Mouse (Mus musculus) cerebellum, adult 11-12 months (tissue): ENCODE measurements around the gene Il17ra.

Source experiments
- DNase-seq: peaks from one replicate; pipeline ENCODE4 v3.0.0; 2022

The Il17ra gene

DNA sequence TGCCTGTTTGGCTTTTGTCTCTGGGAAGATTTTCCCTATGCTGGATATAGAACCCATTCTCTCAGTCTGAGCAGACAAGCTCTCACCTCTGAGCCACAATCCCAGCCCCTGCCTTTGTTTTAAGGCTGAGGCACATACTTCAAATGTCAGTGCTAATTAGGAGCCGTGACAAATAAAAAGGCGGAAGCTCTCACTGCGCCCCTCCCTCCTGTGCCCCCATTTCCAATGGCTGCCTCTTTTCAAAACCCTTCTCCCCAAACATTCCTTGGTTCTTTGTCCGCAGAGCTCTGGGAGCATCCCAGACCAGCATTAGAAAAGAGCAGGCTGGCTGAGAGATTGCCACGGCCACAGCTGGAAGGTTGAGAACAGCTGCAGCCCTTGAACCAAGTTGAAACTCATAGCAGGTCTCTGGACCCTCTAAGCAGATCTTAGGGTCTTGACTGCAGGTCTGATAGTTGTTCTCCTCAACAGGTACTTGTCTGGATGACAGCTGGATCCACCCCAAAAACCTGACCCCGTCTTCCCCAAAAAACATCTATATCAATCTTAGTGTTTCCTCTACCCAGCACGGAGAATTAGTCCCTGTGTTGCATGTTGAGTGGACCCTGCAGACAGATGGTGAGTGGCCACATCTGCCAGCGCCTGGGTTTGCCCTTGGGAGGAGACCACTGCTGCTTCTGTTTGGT, 9.6 kb downstream of the Il17ra start:
- no peak for DNase-seq

GRCm38 (mm10) chr6:120473427-120473826, 10.4 kb downstream of the Il17ra start:
- DNase-seq = no peak

DNA sequence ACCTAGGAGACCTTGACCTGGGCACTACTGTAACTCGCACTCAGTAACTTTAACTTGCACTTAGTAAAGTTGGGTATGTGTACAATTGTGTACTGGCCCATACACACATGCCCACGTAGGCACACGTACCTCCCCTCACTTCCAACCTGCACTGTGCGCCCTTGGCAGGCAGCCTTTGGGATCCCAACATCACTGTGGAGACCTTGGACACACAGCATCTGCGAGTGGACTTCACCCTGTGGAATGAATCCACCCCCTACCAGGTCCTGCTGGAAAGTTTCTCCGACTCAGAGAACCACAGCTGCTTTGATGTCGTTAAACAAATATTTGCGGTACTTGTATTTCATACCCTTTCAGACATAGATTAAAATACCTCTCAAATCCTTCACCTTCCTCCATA, 12.2 kb downstream of the Il17ra start:
- DNase-seq = no peak

DNA sequence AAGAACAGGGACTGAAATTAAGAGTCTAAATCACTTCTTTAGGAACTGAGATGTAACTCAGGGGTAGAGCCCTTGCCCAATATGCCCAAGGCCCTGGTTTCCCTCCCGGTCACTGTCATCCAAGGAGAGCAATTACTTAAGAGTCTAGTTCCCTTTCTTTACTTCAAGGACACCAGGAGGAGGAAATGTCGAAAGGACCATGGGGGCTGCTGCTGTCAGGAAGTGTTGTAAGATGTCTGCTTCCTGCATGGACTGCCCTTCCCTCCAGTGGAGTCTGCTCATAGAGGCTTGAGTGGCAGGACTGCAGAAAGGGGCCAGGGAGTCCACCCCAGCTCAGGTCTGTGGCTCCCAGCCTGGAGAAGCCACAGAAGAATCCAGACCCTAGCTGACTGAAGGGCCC, 16.3 kb downstream of the Il17ra start:
- DNase-seq = no peak

GRCm38 (mm10) chr6:120480361-120480760, 17.3 kb downstream of the Il17ra start:
- DNase-seq = no peak

- DNase-seq = no peak
These were observed 18.5 kb downstream of the Il17ra start for GRCm38 (mm10) chr6:120481538-120481937.

GRCm38 (mm10) chr6:120482021-120482420, 19.0 kb downstream of the Il17ra start:
- DNase-seq = no peak

GRCm38 (mm10) chr6:120482756-120483155, 19.7 kb downstream of the Il17ra start:
- DNase-seq = no peak

DNA sequence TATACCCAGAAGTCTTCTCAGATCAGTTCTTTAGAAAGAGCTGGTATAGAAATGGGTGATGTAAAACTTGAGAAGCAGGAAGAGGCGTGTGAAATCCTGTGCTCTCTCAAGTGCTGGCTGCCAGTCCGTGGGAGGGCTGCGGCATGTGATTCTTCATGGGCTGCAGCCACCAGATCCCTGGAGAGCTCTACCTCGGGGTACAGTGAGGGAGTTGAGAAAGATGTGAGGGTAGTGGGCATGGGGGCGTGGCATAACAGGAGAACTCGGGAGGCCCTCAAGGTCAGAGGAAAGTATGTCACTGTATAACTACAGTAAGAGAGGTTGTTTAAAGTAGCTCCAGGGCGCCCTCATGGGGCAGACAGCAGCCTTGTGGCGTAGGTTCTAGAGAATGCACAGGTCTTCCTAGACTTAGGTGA, 20.2 kb downstream of the Il17ra start:
- DNase-seq = no peak

DNA sequence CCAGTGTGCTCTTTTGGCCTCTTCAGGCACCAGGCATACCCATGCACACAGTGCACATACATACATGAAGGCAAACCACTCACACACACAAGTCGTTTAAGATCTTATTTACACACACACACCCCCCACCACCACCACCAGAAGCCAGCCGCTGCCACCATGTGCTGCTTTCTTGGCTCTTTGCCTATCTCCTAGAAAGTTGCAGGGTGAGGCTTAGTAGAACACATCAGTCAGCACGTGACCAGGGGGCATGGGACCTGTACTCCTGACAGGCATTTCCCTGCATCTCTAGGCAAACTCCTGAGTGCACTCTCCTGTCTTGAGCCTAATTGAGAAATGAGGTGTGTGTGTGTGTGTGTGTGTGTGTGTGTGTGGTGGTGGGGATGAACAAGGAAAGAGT, 22.0 kb downstream of the Il17ra start:
- DNase-seq = no peak

- DNase-seq = no peak
These were observed 23.0 kb downstream of the Il17ra start for GRCm38 (mm10) chr6:120486051-120486510.

- DNase-seq = no peak
These were observed 25.6 kb downstream of the Il17ra start for GRCm38 (mm10) chr6:120488647-120489046.

GRCm38 (mm10) chr6:120489461-120489860, 26.4 kb downstream of the Il17ra start:
- DNase-seq = no peak

DNA sequence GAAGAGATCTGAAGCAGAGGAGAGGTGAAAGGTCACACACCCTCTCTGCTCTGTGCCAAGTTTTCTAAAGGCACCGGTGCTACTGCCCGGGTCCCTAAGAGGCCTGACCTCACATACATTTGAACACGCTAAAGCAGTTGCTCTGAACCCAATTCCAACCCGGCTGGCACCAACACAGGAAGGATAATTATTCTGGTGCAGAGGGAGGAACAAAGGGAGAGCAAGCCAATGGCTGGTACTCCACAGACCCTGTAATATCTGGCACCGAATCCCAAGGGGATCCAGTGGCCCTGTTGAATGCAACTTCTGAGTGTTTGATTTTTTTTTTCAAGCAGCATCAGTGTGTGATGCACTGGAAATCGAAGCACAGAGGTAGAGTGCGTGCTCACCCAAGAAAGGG, 28.0 kb downstream of the Il17ra start:
- no peak for DNase-seq

DNA sequence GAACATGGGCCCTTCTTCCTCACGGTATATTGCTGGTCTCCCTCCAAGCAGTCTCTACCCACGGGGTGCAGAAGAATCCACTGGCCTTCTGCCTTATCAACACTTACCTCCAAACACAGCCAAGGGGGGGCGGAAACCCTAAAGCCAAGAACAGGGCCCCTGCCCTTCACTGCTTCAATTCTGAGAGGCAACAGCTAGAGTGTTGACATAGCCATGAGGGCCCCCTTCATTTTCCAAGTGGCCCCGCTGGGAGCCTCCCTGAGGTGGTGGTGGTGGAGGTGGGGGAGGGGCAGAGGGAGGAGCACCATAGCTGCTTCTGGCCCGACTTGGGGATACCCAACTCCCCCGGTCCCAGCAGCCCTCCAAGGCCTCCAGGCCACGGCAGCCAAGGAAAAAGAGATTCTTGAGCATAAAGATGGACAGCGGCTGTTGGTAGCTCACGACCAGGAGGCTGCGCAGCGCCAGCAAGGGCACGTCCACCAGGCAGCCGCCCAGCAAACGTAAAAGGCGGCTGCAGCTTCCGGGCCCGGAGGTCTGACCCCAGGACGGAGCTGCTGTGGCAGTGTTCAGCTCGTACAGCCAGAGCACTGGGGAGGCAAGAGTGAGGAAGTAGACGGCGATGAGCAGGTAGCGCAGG, 28.9 kb downstream of the Il17ra start:
- DNase-seq = no peak

- peak; percentile 28 for DNase-seq
These were observed 29.7 kb downstream of the Il17ra start for GRCm38 (mm10) chr6:120492499-120493373.

- peak; percentile 81 for DNase-seq
These were observed 30.5 kb downstream of the Il17ra start, which contains the start of gene Tmem121b for GRCm38 (mm10) chr6:120493374-120494181. TSS of gene Tmem121b (minus strand) at chr6:120493807.

DNA sequence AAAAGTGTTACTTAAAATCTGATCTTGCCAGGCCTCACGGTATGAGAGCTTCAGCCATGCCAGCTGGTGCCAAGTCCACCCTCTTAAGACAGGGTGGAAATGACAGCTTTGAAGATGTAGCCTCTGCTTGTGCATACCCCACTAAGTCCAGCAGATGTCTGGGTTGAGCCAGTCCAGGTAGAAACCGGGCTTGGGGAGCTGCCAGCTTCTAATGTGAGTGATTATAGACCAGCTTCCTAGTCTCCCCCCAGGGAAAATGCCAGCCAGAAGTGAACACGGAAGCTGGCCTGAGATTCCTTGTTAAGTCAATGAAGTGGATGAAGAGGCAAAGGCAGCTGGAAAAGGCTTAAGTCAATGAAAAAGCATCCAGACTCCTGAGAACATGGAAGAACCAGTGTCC, 33.5 kb downstream of the Il17ra start:
- DNase-seq = no peak

- DNase-seq = no peak
These were observed 41.0 kb downstream of the Il17ra start for GRCm38 (mm10) chr6:120504051-120504450.

- no peak for DNase-seq
These were observed 42.5 kb downstream of the Il17ra start for GRCm38 (mm10) chr6:120505531-120505930.

- no peak for DNase-seq
These were observed 45.6 kb downstream of the Il17ra start for GRCm38 (mm10) chr6:120508645-120509044.

GRCm38 (mm10) chr6:120509975-120510374, 46.9 kb downstream of the Il17ra start:
- no peak for DNase-seq

- no peak for DNase-seq
These were observed 47.4 kb downstream of the Il17ra start for GRCm38 (mm10) chr6:120510425-120510824.
